Mouse (Mus musculus): ENCODE measurements around the gene Lcat. TPM values are rescaled to one million over a fixed set of nuclear protein-coding genes. Genes with fewer than 3 reads are reported as not detected.

Lcat gene
- polyA plus RNA-seq, 1 experiment: 106 TPM

DNA sequence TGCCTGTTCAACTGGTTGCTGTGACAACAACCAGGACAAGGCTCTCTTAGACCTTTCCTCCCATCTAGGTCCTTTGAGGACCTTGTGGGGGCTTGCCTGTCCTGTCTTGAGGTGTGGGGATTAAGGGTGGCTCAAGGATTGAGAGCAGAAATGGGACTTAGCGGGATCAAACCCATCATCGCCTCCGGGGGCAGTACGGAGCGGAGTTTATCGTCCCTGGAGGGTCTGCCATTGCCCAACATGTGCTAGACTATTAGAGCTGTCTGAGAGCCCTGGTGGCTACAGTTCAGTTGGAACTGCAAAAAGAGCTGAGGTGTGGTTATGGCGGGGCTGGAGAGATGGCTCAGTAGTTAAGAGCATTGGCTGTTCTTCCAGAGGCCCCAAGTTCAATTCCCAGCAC, 32.2 kb upstream of the Lcat start:
- DNase-seq: no peak
- H3K27ac ChIP-seq (ENCODE audit: insufficient read depth, low read length): no peak overlapping the region
- WGBS: 62% methylated on average over 7 of the region's 7 CpGs
- TF ChIP-seq CTCF (IDR thresholded peaks at IDR 0.05; ENCODE audit: borderline replicate concordance, insufficient read depth, low read depth, low read length): no peak
- H3K4me3 ChIP-seq (replicated peaks; ENCODE audit: insufficient read depth, low read depth, low read length): no peak overlapping the region
- no peaks in the 10 kb centered on the region for H3K4me1 ChIP-seq (ENCODE audit: control insufficient read depth, insufficient read depth, low read length)
- H3K27me3 ChIP-seq (ENCODE audit: control insufficient read depth, insufficient read depth, low read length): no peaks in the 10 kb centered on the region

GRCm38 (mm10) chr8:105971019-105971720, 28.0 kb upstream of the Lcat start:
- Histone ChIP-seq H3K27me3 (ENCODE audit: control insufficient read depth, insufficient read depth, low read length) (no peaks in the 10 kb centered on the region; the same call in 1 of the 2 replicates), H3K4me3 (replicated peaks; ENCODE audit: insufficient read depth, low read depth, low read length) (no peak overlapping the region), H3K4me1 (ENCODE audit: control insufficient read depth, insufficient read depth, low read length) (peaks cover 3% of the 10 kb centered on the region; the same call in 1 of the 2 replicates), H3K27ac (ENCODE audit: insufficient read depth, low read length) (no peak overlapping the region)
- TF ChIP-seq CTCF (IDR thresholded peaks at IDR 0.05; ENCODE audit: borderline replicate concordance, insufficient read depth, low read depth, low read length) (no peak), POLR2A (IDR thresholded peaks at IDR 0.05; ENCODE audit: borderline replicate concordance, insufficient read depth, low read length) (no peak)
- DNase-seq: no peak
- WGBS: 74% methylated on average over 8 of the region's 8 CpGs

- H3K27ac ChIP-seq (ENCODE audit: insufficient read depth, low read length): no peak overlapping the region
- DNase-seq: no peak
- H3K4me1 ChIP-seq (ENCODE audit: control insufficient read depth, insufficient read depth, low read length): peaks cover 3% of the 10 kb centered on the region; the same call in 1 of the 2 replicates
- 69% methylated on average over 1 of the region's 1 CpGs for WGBS
- no peak for TF ChIP-seq CTCF (IDR thresholded peaks at IDR 0.05; ENCODE audit: borderline replicate concordance, insufficient read depth, low read depth, low read length)
- TF ChIP-seq POLR2A (IDR thresholded peaks at IDR 0.05; ENCODE audit: borderline replicate concordance, insufficient read depth, low read length): no peak
- H3K27me3 ChIP-seq (ENCODE audit: control insufficient read depth, insufficient read depth, low read length): peaks cover 4% of the 10 kb centered on the region; the same call in 1 of the 2 replicates
- no peak overlapping the region for H3K4me3 ChIP-seq (replicated peaks; ENCODE audit: insufficient read depth, low read depth, low read length)
Observed at GRCm38 (mm10) chr8:105969367-105969766, 26.2 kb upstream of the Lcat start.

- no peak for DNase-seq
- Histone ChIP-seq H3K27ac (ENCODE audit: insufficient read depth, low read length) (no peak overlapping the region), H3K4me3 (replicated peaks; ENCODE audit: insufficient read depth, low read depth, low read length) (no peak overlapping the region), H3K4me1 (ENCODE audit: control insufficient read depth, insufficient read depth, low read length) (peaks cover 3% of the 10 kb centered on the region; the same call in 1 of the 2 replicates), H3K27me3 (ENCODE audit: control insufficient read depth, insufficient read depth, low read length) (peaks cover 4% of the 10 kb centered on the region; the same call in 1 of the 2 replicates)
- 17% methylated on average over 19 of the region's 19 CpGs for WGBS
- TF ChIP-seq POLR2A (IDR thresholded peaks at IDR 0.05; ENCODE audit: borderline replicate concordance, insufficient read depth, low read length) (no peak), CTCF (IDR thresholded peaks at IDR 0.05; ENCODE audit: borderline replicate concordance, insufficient read depth, low read depth, low read length) (no peak)
Observed at GRCm38 (mm10) chr8:105966692-105967311, 23.6 kb upstream of the Lcat start.

DNA sequence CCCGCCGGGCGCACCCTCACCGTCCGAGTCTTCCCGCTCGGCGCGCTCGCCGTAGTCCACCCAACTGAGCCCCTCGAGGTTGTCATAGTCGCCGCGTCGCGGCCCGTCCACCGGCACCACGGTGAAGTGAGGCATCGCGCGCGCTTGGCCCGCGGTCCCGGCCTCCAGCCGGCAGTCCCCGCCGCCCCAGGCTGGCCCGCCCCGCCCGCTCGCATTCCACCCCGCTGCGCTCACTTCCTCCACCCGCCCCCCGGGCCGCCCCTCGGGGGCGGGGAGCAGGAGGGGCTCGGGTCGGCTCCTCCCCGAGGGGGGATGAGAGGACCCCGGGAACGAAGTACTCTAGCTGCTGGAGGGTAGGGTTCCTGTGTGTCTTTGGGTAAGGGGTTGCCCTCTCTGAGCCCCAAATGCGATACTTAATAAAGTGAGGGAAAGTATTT, 22.7 kb upstream of the Lcat start, which contains the start of gene Slc12a4:
TSS of gene Slc12a4 (minus strand) at position 193 of the 437 bp plus-strand sequence.
- no peak within 1 kb of the TSS for H3K27ac ChIP-seq (ENCODE audit: insufficient read depth, low read length)
- peaks cover 3% of the 10 kb centered on the region; the same call in 1 of the 2 replicates for H3K4me1 ChIP-seq (ENCODE audit: control insufficient read depth, insufficient read depth, low read length)
- DNase-seq: no peak
- H3K4me3 ChIP-seq (replicated peaks; ENCODE audit: insufficient read depth, low read depth, low read length): peak within 1 kb of the TSS; percentile 40
- H3K27me3 ChIP-seq (ENCODE audit: control insufficient read depth, insufficient read depth, low read length): peaks cover 4% of the 10 kb centered on the region; the same call in 1 of the 2 replicates
- 1% methylated on average over 45 of the region's 47 CpGs for WGBS
- TF ChIP-seq CTCF (IDR thresholded peaks at IDR 0.05; ENCODE audit: borderline replicate concordance, insufficient read depth, low read depth, low read length): no peak
- TF ChIP-seq POLR2A (IDR thresholded peaks at IDR 0.05; ENCODE audit: borderline replicate concordance, insufficient read depth, low read length): no peak

GRCm38 (mm10) chr8:105965266-105965904, 22.2 kb upstream of the Lcat start:
- Histone ChIP-seq H3K4me1 (ENCODE audit: control insufficient read depth, insufficient read depth, low read length) (peaks cover 3% of the 10 kb centered on the region), H3K27me3 (ENCODE audit: control insufficient read depth, insufficient read depth, low read length) (peaks cover 4% of the 10 kb centered on the region; the same call in 1 of the 2 replicates), H3K4me3 (replicated peaks; ENCODE audit: insufficient read depth, low read depth, low read length) (peak overlapping the region; percentile 33), H3K27ac (ENCODE audit: insufficient read depth, low read length) (no peak overlapping the region)
- TF ChIP-seq CTCF (IDR thresholded peaks at IDR 0.05; ENCODE audit: borderline replicate concordance, insufficient read depth, low read depth, low read length) (no peak), POLR2A (IDR thresholded peaks at IDR 0.05; ENCODE audit: borderline replicate concordance, insufficient read depth, low read length) (no peak)
- 6% methylated on average over 40 of the region's 40 CpGs for WGBS
- DNase-seq: no peak

DNA sequence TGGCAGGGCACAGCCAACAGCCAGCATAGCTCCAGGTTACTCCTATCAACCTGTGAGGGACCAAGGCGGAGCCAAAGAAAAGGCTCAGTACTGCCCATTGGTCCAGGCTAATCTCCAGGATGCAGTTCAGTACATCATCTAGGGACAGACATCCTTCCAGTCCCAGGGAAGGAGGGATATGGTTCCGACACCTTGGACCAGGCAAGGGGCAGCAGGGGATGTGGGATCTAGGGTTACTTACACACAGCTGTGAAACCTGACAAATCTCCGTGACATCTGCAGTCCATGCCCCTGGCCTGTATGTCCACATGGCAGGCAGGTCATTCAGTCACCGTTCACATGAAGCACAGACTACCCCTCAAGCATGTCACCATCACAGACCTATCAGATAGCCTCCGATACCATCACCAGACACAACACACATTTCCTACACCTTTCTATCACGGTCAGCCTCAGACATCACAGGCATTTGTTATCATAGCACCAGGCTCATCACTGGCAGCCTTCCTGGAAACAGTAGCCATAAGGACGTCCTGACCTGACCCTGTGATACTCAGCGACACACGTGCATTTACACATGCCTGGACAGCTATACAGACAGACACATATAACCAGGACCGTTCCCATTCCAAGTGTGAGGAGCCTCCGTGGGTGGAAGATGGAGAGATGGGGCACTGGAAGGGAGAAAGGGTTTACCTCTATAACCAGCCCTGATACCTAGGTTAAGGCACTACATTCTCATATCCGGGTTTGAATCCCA, 21.5 kb upstream of the Lcat start:
- TF ChIP-seq CTCF (IDR thresholded peaks at IDR 0.05; ENCODE audit: borderline replicate concordance, insufficient read depth, low read depth, low read length) (no peak), POLR2A (IDR thresholded peaks at IDR 0.05; ENCODE audit: borderline replicate concordance, insufficient read depth, low read length) (no peak)
- H3K4me3 ChIP-seq (replicated peaks; ENCODE audit: insufficient read depth, low read depth, low read length): no peak overlapping the region
- DNase-seq: no peak
- H3K27ac ChIP-seq (ENCODE audit: insufficient read depth, low read length): no peak overlapping the region
- peaks cover 4% of the 10 kb centered on the region; the same call in 1 of the 2 replicates for H3K27me3 ChIP-seq (ENCODE audit: control insufficient read depth, insufficient read depth, low read length)
- H3K4me1 ChIP-seq (ENCODE audit: control insufficient read depth, insufficient read depth, low read length): peaks cover 5% of the 10 kb centered on the region
- 70% methylated on average over 12 of the region's 12 CpGs for WGBS
